Mouse (Mus musculus): ENCODE data around the gene Cped1.

Cped1 gene

GRCm38 (mm10) chr6:22064341-22064740 lies 78.6 kb downstream of the Cped1 start:
- Histone ChIP-seq H3K27me3 (ENCODE audit: control insufficient read depth, insufficient read depth, low read length, poor library complexity, severe bottlenecking) (no peaks in the 10 kb centered on the region), H3K36me3 (ENCODE audit: control insufficient read depth, insufficient read depth, low read length, poor library complexity, severe bottlenecking) (no peaks in the 10 kb centered on the region)
- DNase-seq (ENCODE audit: low read depth, low spot score) = no peak

- H3K27me3 ChIP-seq (ENCODE audit: control insufficient read depth, insufficient read depth, low read length, poor library complexity, severe bottlenecking) = no peaks in the 10 kb centered on the region
- H3K36me3 ChIP-seq (ENCODE audit: control insufficient read depth, insufficient read depth, low read length, poor library complexity, severe bottlenecking) = no peaks in the 10 kb centered on the region
- DNase-seq (ENCODE audit: low read depth, low spot score) = no peak
Measured at GRCm38 (mm10) chr6:22070603-22071322, 85.0 kb downstream of the Cped1 start.

- peak; percentile 17 for DNase-seq (ENCODE audit: low read depth, low spot score)
- no peaks in the 10 kb centered on the region for H3K36me3 ChIP-seq (ENCODE audit: control insufficient read depth, insufficient read depth, low read length, poor library complexity, severe bottlenecking)
- no peaks in the 10 kb centered on the region for H3K27me3 ChIP-seq (ENCODE audit: control insufficient read depth, insufficient read depth, low read length, poor library complexity, severe bottlenecking)
Measured at GRCm38 (mm10) chr6:22071323-22071840, 85.7 kb downstream of the Cped1 start.

GRCm38 (mm10) chr6:22072737-22073136 lies 87.0 kb downstream of the Cped1 start:
- DNase-seq (ENCODE audit: low read depth, low spot score) = no peak
- Histone ChIP-seq H3K36me3 (ENCODE audit: control insufficient read depth, insufficient read depth, low read length, poor library complexity, severe bottlenecking) (no peaks in the 10 kb centered on the region), H3K27me3 (ENCODE audit: control insufficient read depth, insufficient read depth, low read length, poor library complexity, severe bottlenecking) (no peaks in the 10 kb centered on the region)

GRCm38 (mm10) chr6:22074232-22075083 lies 88.7 kb downstream of the Cped1 start:
- no peak for DNase-seq (ENCODE audit: low read depth, low spot score)
- Histone ChIP-seq H3K36me3 (ENCODE audit: control insufficient read depth, insufficient read depth, low read length, poor library complexity, severe bottlenecking) (no peaks in the 10 kb centered on the region), H3K27me3 (ENCODE audit: control insufficient read depth, insufficient read depth, low read length, poor library complexity, severe bottlenecking) (no peaks in the 10 kb centered on the region)

- Histone ChIP-seq H3K27me3 (ENCODE audit: control insufficient read depth, insufficient read depth, low read length, poor library complexity, severe bottlenecking) (no peaks in the 10 kb centered on the region), H3K36me3 (ENCODE audit: control insufficient read depth, insufficient read depth, low read length, poor library complexity, severe bottlenecking) (no peaks in the 10 kb centered on the region)
- DNase-seq (ENCODE audit: low read depth, low spot score) = no peak
Measured at GRCm38 (mm10) chr6:22078686-22079264, 93.1 kb downstream of the Cped1 start.

GRCm38 (mm10) chr6:22086056-22086455 lies 100.3 kb downstream of the Cped1 start:
- H3K36me3 ChIP-seq (ENCODE audit: control insufficient read depth, insufficient read depth, low read length, poor library complexity, severe bottlenecking) = no peaks in the 10 kb centered on the region
- H3K27me3 ChIP-seq (ENCODE audit: control insufficient read depth, insufficient read depth, low read length, poor library complexity, severe bottlenecking) = no peaks in the 10 kb centered on the region
- DNase-seq (ENCODE audit: low read depth, low spot score) = no peak

GRCm38 (mm10) chr6:22088346-22089064 lies 102.8 kb downstream of the Cped1 start:
- Histone ChIP-seq H3K27me3 (ENCODE audit: control insufficient read depth, insufficient read depth, low read length, poor library complexity, severe bottlenecking) (no peaks in the 10 kb centered on the region), H3K36me3 (ENCODE audit: control insufficient read depth, insufficient read depth, low read length, poor library complexity, severe bottlenecking) (no peaks in the 10 kb centered on the region)
- peak; percentile 19 for DNase-seq (ENCODE audit: low read depth, low spot score)

GRCm38 (mm10) chr6:22091773-22092172 lies 106.1 kb downstream of the Cped1 start:
- no peak for DNase-seq (ENCODE audit: low read depth, low spot score)
- H3K36me3 ChIP-seq (ENCODE audit: control insufficient read depth, insufficient read depth, low read length, poor library complexity, severe bottlenecking) = no peaks in the 10 kb centered on the region
- no peaks in the 10 kb centered on the region for H3K27me3 ChIP-seq (ENCODE audit: control insufficient read depth, insufficient read depth, low read length, poor library complexity, severe bottlenecking)

- Histone ChIP-seq H3K36me3 (ENCODE audit: control insufficient read depth, insufficient read depth, low read length, poor library complexity, severe bottlenecking) (no peaks in the 10 kb centered on the region), H3K27me3 (ENCODE audit: control insufficient read depth, insufficient read depth, low read length, poor library complexity, severe bottlenecking) (no peaks in the 10 kb centered on the region)
- no peak for DNase-seq (ENCODE audit: low read depth, low spot score)
Measured at GRCm38 (mm10) chr6:22093792-22094191, 108.1 kb downstream of the Cped1 start.

GRCm38 (mm10) chr6:22097709-22098108 lies 112.0 kb downstream of the Cped1 start:
- peak; percentile 18 for DNase-seq (ENCODE audit: low read depth, low spot score)

GRCm38 (mm10) chr6:22099832-22100231 lies 114.1 kb downstream of the Cped1 start:
- Histone ChIP-seq H3K36me3 (ENCODE audit: control insufficient read depth, insufficient read depth, low read length, poor library complexity, severe bottlenecking) (no peaks in the 10 kb centered on the region), H3K27me3 (ENCODE audit: control insufficient read depth, insufficient read depth, low read length, poor library complexity, severe bottlenecking) (no peaks in the 10 kb centered on the region)
- DNase-seq (ENCODE audit: low read depth, low spot score) = no peak

More at GRCm38 (mm10) chr6:22097709-22098108, 112.0 kb downstream of the Cped1 start:
- Histone ChIP-seq H3K36me3 (ENCODE audit: control insufficient read depth, insufficient read depth, low read length, poor library complexity, severe bottlenecking) (no peaks in the 10 kb centered on the region), H3K27me3 (ENCODE audit: control insufficient read depth, insufficient read depth, low read length, poor library complexity, severe bottlenecking) (no peaks in the 10 kb centered on the region)

GRCm38 (mm10) chr6:22101939-22102338 lies 116.2 kb downstream of the Cped1 start:
- no peaks in the 10 kb centered on the region for H3K36me3 ChIP-seq (ENCODE audit: control insufficient read depth, insufficient read depth, low read length, poor library complexity, severe bottlenecking)
- DNase-seq (ENCODE audit: low read depth, low spot score) = no peak

GRCm38 (mm10) chr6:22102752-22103151 lies 117.0 kb downstream of the Cped1 start:
- DNase-seq (ENCODE audit: low read depth, low spot score) = no peak
- H3K27me3 ChIP-seq (ENCODE audit: control insufficient read depth, insufficient read depth, low read length, poor library complexity, severe bottlenecking) = no peaks in the 10 kb centered on the region
- no peaks in the 10 kb centered on the region for H3K36me3 ChIP-seq (ENCODE audit: control insufficient read depth, insufficient read depth, low read length, poor library complexity, severe bottlenecking)

More at GRCm38 (mm10) chr6:22101939-22102338, 116.2 kb downstream of the Cped1 start:
- H3K27me3 ChIP-seq (ENCODE audit: control insufficient read depth, insufficient read depth, low read length, poor library complexity, severe bottlenecking) = no peaks in the 10 kb centered on the region

Measured in splenic B cell, adult 2 months (primary cell).